Mouse (Mus musculus): Measurements from ENCODE around the gene Cutal. TPM values are rescaled to one million over a fixed set of nuclear protein-coding genes. Genes with fewer than 3 reads are reported as not detected.

The Cutal gene
- polyA plus RNA-seq, 1 experiment = 3.7 TPM

DNA sequence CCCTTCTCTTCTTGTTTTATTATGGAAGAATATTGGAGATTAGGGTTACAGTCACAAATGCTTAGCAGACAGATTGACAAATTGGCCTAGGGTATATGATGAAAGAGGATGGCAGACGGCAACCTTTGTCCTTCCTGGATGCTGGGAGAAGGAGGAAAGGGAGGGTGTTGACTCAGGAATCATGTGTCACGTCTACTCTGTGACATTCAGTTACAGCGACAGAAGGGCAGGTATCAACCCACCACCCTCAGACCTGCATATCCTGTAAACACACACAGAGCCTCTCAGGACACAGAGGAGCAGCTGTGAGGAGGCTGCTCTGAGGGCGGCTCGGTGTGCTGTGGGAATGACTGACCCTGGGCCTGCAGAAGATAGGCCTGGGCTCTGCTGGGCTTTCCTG is 9.0 kb downstream of the Cutal start:
- H3K36me3 ChIP-seq (ENCODE audit: control insufficient read depth, insufficient read depth, low read length) = no peaks in the 10 kb centered on the region
- no peaks in the 10 kb centered on the region for H3K27me3 ChIP-seq (ENCODE audit: control insufficient read depth, insufficient read depth, low read length)
- H3K4me3 ChIP-seq (ENCODE audit: control insufficient read depth, insufficient read depth, low read length) = no peak overlapping the region
- no peak for DNase-seq
- no peak overlapping the region for H3K27ac ChIP-seq (ENCODE audit: control insufficient read depth, insufficient read depth, low read length)
- no peaks in the 10 kb centered on the region for H3K4me1 ChIP-seq (replicated peaks; ENCODE audit: control insufficient read depth, insufficient read depth, low read length)
- 89% methylated on average over 5 of the region's 5 CpGs for WGBS
- TF ChIP-seq POLR2A (IDR thresholded peaks at IDR 0.05; ENCODE audit: control insufficient read depth, extremely low read depth, insufficient read depth, low read length, poor library complexity) (no peak), CTCF (IDR thresholded peaks at IDR 0.05; ENCODE audit: borderline replicate concordance, control insufficient read depth, extremely low read depth, insufficient read depth, low read length, poor library complexity) (no peak)

- Histone ChIP-seq H3K36me3 (ENCODE audit: control insufficient read depth, insufficient read depth, low read length) (no peaks in the 10 kb centered on the region), H3K4me1 (replicated peaks; ENCODE audit: control insufficient read depth, insufficient read depth, low read length) (no peaks in the 10 kb centered on the region), H3K4me3 (ENCODE audit: control insufficient read depth, insufficient read depth, low read length) (no peak overlapping the region), H3K27ac (ENCODE audit: control insufficient read depth, insufficient read depth, low read length) (no peak overlapping the region), H3K27me3 (ENCODE audit: control insufficient read depth, insufficient read depth, low read length) (no peaks in the 10 kb centered on the region)
- DNase-seq = no peak
- TF ChIP-seq POLR2A (IDR thresholded peaks at IDR 0.05; ENCODE audit: control insufficient read depth, extremely low read depth, insufficient read depth, low read length, poor library complexity) = no peak
- TF ChIP-seq CTCF (IDR thresholded peaks at IDR 0.05; ENCODE audit: borderline replicate concordance, control insufficient read depth, extremely low read depth, insufficient read depth, low read length, poor library complexity) = no peak
- WGBS = 95% methylated on average over 2 of the region's 2 CpGs
Observed at GRCm38 (mm10) chr2:34884186-34884585, 10.0 kb downstream of the Cutal start.

- WGBS = 26% methylated on average over 5 of the region's 5 CpGs
- Histone ChIP-seq H3K36me3 (ENCODE audit: control insufficient read depth, insufficient read depth, low read length) (peaks cover 9% of the 10 kb centered on the region; the same call in 1 of the 2 replicates), H3K4me1 (replicated peaks; ENCODE audit: control insufficient read depth, insufficient read depth, low read length) (no peaks in the 10 kb centered on the region), H3K27me3 (ENCODE audit: control insufficient read depth, insufficient read depth, low read length) (no peaks in the 10 kb centered on the region), H3K4me3 (ENCODE audit: control insufficient read depth, insufficient read depth, low read length) (no peak overlapping the region), H3K27ac (ENCODE audit: control insufficient read depth, insufficient read depth, low read length) (no peak overlapping the region)
- no peak for DNase-seq
- no peak for TF ChIP-seq POLR2A (IDR thresholded peaks at IDR 0.05; ENCODE audit: control insufficient read depth, extremely low read depth, insufficient read depth, low read length, poor library complexity)
- TF ChIP-seq CTCF (IDR thresholded peaks at IDR 0.05; ENCODE audit: borderline replicate concordance, control insufficient read depth, extremely low read depth, insufficient read depth, low read length, poor library complexity) = no peak
Observed at GRCm38 (mm10) chr2:34893950-34894349, 19.8 kb downstream of the Cutal start.

DNA sequence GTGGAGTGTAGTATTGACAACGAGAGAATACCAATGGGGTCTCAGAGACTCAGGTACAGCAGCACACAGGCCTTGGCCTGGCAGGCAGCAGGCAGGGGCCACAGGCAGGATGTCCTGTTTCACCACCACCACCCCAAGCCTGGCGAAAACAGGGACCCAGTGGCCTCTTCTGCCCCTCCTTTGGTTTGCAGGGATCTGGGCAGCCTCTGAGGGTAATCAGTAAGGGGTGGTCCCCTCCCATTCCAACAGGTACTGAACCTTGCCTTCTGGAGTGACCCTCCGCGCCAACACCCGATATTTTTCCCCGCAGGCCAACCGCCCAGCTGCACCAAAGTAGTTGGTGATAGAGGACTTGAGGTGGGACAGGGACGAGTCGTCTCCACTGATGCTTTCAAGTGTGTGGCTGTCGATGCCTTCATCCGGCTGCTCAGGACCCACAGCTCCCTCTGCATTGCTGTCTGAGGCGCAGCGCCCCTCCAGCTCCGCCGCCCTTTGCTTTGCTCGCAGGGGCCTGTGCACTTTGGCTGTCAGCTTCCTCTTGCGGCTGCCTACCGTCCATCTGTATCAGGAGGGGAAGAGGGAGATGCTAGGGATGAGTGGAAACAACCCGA is 21.4 kb downstream of the Cutal start:
- TF ChIP-seq CTCF (IDR thresholded peaks at IDR 0.05; ENCODE audit: borderline replicate concordance, control insufficient read depth, extremely low read depth, insufficient read depth, low read length, poor library complexity) = no peak
- TF ChIP-seq POLR2A (IDR thresholded peaks at IDR 0.05; ENCODE audit: control insufficient read depth, extremely low read depth, insufficient read depth, low read length, poor library complexity) = no peak
- DNase-seq = no peak
- WGBS = 96% methylated on average over 19 of the region's 19 CpGs
- Histone ChIP-seq H3K4me3 (ENCODE audit: control insufficient read depth, insufficient read depth, low read length) (no peak overlapping the region), H3K36me3 (ENCODE audit: control insufficient read depth, insufficient read depth, low read length) (peaks cover 10% of the 10 kb centered on the region; the same call in 1 of the 2 replicates), H3K4me1 (replicated peaks; ENCODE audit: control insufficient read depth, insufficient read depth, low read length) (no peaks in the 10 kb centered on the region), H3K27ac (ENCODE audit: control insufficient read depth, insufficient read depth, low read length) (no peak overlapping the region), H3K27me3 (ENCODE audit: control insufficient read depth, insufficient read depth, low read length) (no peaks in the 10 kb centered on the region)

DNA sequence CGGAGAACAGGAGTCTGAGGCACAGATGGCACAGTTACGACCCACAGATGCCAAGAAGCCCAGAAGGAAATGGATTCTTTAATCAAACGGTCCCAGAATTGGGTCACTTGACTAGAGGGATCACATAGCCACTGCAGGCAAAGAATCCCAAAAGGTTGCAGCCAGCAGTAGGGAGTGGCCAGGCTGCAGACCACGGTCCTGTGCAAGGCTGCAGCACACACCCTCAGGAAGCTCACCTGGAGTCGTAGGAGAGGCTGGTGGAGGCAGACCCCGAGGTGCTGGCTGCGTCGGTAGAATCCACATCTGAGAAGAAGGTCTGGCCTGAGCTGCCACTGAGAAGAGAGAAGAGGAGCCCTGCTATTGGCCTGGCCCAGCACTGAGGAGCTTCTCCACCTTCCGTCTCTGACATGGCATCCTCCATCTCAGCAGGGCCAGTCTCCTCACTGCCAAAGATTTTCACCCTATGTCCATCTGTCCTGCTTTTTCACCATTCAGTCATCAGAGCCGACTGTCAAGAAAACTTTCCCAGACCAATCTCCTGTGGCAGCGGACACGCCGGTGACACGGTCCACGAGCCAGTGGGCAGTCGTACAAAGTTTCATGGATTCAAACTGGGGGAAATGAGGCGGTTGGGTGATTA is 22.7 kb downstream of the Cutal start:
- no peaks in the 10 kb centered on the region for H3K4me1 ChIP-seq (replicated peaks; ENCODE audit: control insufficient read depth, insufficient read depth, low read length)
- no peak overlapping the region for H3K4me3 ChIP-seq (ENCODE audit: control insufficient read depth, insufficient read depth, low read length)
- no peak for DNase-seq
- peaks cover 10% of the 10 kb centered on the region; the same call in 1 of the 2 replicates for H3K36me3 ChIP-seq (ENCODE audit: control insufficient read depth, insufficient read depth, low read length)
- TF ChIP-seq POLR2A (IDR thresholded peaks at IDR 0.05; ENCODE audit: control insufficient read depth, extremely low read depth, insufficient read depth, low read length, poor library complexity) = no peak
- TF ChIP-seq CTCF (IDR thresholded peaks at IDR 0.05; ENCODE audit: borderline replicate concordance, control insufficient read depth, extremely low read depth, insufficient read depth, low read length, poor library complexity) = no peak
- WGBS = 96% methylated on average over 17 of the region's 17 CpGs
- H3K27me3 ChIP-seq (ENCODE audit: control insufficient read depth, insufficient read depth, low read length) = no peaks in the 10 kb centered on the region
- no peak overlapping the region for H3K27ac ChIP-seq (ENCODE audit: control insufficient read depth, insufficient read depth, low read length)

DNA sequence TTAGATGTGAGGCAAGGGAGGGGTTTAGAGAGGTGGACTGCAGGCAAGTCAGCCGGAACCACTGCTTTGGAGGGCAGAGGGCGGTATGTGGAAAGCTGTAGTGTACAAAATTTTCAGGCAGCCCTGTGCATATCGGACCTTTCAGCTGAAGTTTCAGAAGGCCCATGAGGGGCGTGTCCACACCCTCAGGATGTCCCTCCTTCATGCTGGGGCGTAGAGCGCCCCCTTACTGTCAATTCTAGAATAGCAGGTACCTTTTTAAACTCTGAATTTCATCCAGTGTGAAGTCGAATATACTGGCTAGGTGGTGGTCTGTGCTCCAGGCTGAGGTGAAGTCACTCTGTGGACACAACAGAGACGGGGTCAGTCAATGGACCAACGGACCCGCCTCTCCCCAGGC is 23.6 kb downstream of the Cutal start:
- 64% methylated on average over 10 of the region's 10 CpGs for WGBS
- Histone ChIP-seq H3K27me3 (ENCODE audit: control insufficient read depth, insufficient read depth, low read length) (no peaks in the 10 kb centered on the region), H3K4me1 (replicated peaks; ENCODE audit: control insufficient read depth, insufficient read depth, low read length) (no peaks in the 10 kb centered on the region), H3K4me3 (ENCODE audit: control insufficient read depth, insufficient read depth, low read length) (no peak overlapping the region), H3K27ac (ENCODE audit: control insufficient read depth, insufficient read depth, low read length) (no peak overlapping the region), H3K36me3 (ENCODE audit: control insufficient read depth, insufficient read depth, low read length) (peaks cover 10% of the 10 kb centered on the region; the same call in 1 of the 2 replicates)
- DNase-seq = peak; percentile 26
- TF ChIP-seq POLR2A (IDR thresholded peaks at IDR 0.05; ENCODE audit: control insufficient read depth, extremely low read depth, insufficient read depth, low read length, poor library complexity) = no peak
- peak; percentile 72; the same call in 1 of the 2 replicates for TF ChIP-seq CTCF (IDR thresholded peaks at IDR 0.05; ENCODE audit: borderline replicate concordance, control insufficient read depth, extremely low read depth, insufficient read depth, low read length, poor library complexity)

Measured in thymus, adult 2 months (tissue).